Mouse (Mus musculus): Measurements from ENCODE around the gene Fry. TPM values are rescaled to one million over a fixed set of nuclear protein-coding genes. Genes with fewer than 3 reads are reported as not detected.
"Not testable (repeated sequence)": the region's sequence is repeated elsewhere in the genome, so short reads cannot be mapped to it uniquely, and the experiment has no call there.

The Fry gene
- polyA plus RNA-seq, 1 experiment from 2014 or later = 43.4 TPM

DNA sequence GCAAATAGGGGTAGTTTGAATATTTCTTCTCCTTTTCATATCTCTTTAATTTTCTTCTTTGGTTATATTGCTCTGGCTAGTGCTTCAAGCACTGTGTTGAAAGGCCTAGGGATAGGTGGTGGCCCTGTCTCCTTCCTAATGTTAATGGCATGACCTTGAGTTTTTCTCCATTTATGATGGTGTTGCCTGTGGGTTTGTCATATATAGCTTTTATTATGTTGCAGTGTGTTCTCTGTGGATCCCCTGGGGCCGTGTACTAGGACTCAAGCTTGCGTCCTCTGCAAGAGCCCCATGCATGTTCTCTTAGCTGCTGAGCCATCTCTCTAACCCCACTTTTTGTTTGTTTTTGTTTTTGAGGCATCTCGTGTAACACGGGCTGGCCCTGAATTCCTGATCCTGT is 358.9 kb downstream of the Fry start:
- Histone ChIP-seq H3K36me3 (ENCODE audit: control insufficient read depth, insufficient read depth, low read length) (peaks cover 30% of the 10 kb centered on the region), H3K4me1 (ENCODE audit: control insufficient read depth, insufficient read depth, low read depth, low read length) (no peaks in the 10 kb centered on the region), H3K4me3 (ENCODE audit: low read length) (no peak overlapping the region), H3K27me3 (replicated peaks; ENCODE audit: control insufficient read depth, insufficient read depth, low read length) (no peaks in the 10 kb centered on the region), H3K4me2 (ENCODE audit: low read length) (no peak overlapping the region), H3K27ac (ENCODE audit: low read depth, low read length) (no peak overlapping the region), H3K9ac (ENCODE audit: low read depth, low read length) (no peak overlapping the region), H3K9me3 (ENCODE audit: control insufficient read depth, low read length) (no peaks in the 10 kb centered on the region)
- no peak for ATAC-seq
- WGBS = 81% methylated on average over 4 of the region's 4 CpGs

DNA sequence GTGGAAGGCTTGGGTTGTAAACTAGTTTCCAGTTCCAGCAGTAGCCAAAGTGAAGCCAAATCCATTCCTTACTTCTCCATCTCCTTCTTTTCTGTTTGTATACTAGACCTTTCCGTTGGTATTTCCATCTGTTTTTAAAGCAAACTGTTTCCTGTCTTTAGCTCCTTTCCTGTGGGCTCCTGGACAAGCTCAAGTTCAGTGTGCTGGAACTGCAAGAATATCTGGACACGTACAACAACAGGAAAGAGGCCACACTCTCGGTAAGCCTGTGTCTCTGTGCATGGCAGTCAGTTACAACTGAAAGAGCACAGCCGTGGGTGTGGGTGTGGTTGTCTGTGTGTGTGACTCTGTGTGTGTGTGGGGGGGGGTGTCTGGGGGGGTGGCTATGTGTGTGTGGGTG is 360.2 kb downstream of the Fry start:
- Histone ChIP-seq H3K4me3 (ENCODE audit: low read length) (no peak overlapping the region), H3K4me1 (ENCODE audit: control insufficient read depth, insufficient read depth, low read depth, low read length) (no peaks in the 10 kb centered on the region), H3K27ac (ENCODE audit: low read depth, low read length) (no peak overlapping the region), H3K36me3 (ENCODE audit: control insufficient read depth, insufficient read depth, low read length) (peaks cover 31% of the 10 kb centered on the region), H3K9ac (ENCODE audit: low read depth, low read length) (no peak overlapping the region), H3K9me3 (ENCODE audit: control insufficient read depth, low read length) (no peaks in the 10 kb centered on the region), H3K27me3 (replicated peaks; ENCODE audit: control insufficient read depth, insufficient read depth, low read length) (no peaks in the 10 kb centered on the region), H3K4me2 (ENCODE audit: low read length) (no peak overlapping the region)
- ATAC-seq = no peak
- WGBS = 79% methylated on average over 4 of the region's 4 CpGs

DNA sequence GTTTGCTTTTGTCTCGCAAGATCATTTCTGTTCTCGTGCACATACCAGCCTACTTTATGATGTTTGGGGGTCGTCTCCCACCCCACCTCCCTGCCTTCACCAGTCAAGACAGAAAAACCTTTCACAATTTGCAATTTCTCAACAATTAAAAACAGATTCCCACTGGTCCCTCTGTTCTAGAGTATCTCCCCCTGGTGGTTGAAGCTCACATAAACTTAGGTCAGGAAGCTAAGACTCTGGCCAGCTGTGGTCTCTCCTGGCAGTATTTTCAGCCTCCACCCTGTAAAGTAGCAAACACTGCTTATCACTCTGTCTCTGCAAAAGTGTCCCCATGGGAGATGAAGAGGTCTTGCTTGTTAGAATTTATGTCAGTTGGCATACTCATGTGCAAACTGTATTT is 366.8 kb downstream of the Fry start:
- 84% methylated on average over 3 of the region's 3 CpGs for WGBS
- H3K9me3 ChIP-seq (ENCODE audit: control insufficient read depth, low read length) = no peaks in the 10 kb centered on the region
- H3K27ac ChIP-seq (ENCODE audit: low read depth, low read length) = no peak overlapping the region
- H3K4me3 ChIP-seq (ENCODE audit: low read length) = no peak overlapping the region
- ATAC-seq = no peak
- H3K36me3 ChIP-seq (ENCODE audit: control insufficient read depth, insufficient read depth, low read length) = peaks cover 26% of the 10 kb centered on the region
- no peaks in the 10 kb centered on the region for H3K4me1 ChIP-seq (ENCODE audit: control insufficient read depth, insufficient read depth, low read depth, low read length)
- no peaks in the 10 kb centered on the region for H3K27me3 ChIP-seq (replicated peaks; ENCODE audit: control insufficient read depth, insufficient read depth, low read length)
- no peak overlapping the region for H3K9ac ChIP-seq (ENCODE audit: low read depth, low read length)
- H3K4me2 ChIP-seq (ENCODE audit: low read length) = no peak overlapping the region

DNA sequence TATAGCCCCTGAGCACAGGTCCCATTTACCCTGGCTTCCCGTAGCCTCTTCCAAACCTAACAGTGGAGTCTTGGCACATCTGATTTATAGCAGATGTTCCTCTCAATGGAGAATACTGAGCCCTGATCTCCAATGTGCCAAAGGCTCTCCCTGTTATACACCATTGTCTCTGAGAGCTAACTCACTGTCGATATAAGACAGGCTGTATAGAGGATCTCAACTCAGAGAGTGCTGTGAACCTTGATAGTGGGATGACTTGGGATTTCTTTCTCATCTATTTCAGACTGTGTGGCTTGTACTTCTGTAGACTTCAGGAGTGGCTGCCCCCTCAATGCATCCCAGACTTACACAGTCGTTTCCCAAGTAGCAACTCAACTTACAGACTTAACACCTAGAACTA is 371.8 kb downstream of the Fry start:
- H3K9ac ChIP-seq (ENCODE audit: low read depth, low read length) = no peak overlapping the region
- no peak for ATAC-seq
- no peak overlapping the region for H3K27ac ChIP-seq (ENCODE audit: low read depth, low read length)
- no peaks in the 10 kb centered on the region for H3K4me1 ChIP-seq (ENCODE audit: control insufficient read depth, insufficient read depth, low read depth, low read length)
- 0 out of 2 replicates have a peak, but pooled peaks cover 2% of the 10 kb centered on the region for H3K9me3 ChIP-seq (ENCODE audit: control insufficient read depth, low read length)
- WGBS = 85% methylated on average over 3 of the region's 3 CpGs
- H3K27me3 ChIP-seq (replicated peaks; ENCODE audit: control insufficient read depth, insufficient read depth, low read length) = no peaks in the 10 kb centered on the region
- peaks cover 11% of the 10 kb centered on the region for H3K36me3 ChIP-seq (ENCODE audit: control insufficient read depth, insufficient read depth, low read length)
- no peak overlapping the region for H3K4me2 ChIP-seq (ENCODE audit: low read length)
- no peak overlapping the region for H3K4me3 ChIP-seq (ENCODE audit: low read length)

DNA sequence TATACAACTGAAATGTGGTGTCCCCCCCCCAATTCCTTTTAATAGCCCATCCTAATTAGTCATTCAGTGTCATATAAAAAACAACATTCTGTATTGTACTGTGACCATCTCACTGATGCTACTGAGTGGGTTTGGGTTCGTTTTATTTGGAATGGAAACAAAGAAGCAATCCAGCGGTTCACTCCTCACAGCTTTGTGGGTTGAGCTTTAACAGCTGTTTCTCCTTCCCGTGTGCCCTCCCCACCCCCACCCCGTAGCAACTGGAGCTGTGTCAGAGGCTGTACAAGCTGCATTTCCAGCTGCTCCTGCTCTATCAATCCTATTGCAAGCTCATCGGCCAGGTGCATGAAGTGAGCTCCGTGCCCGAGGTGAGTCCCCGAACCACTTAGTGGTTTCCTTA is 372.4 kb downstream of the Fry start:
- no peak overlapping the region for H3K27ac ChIP-seq (ENCODE audit: low read depth, low read length)
- H3K36me3 ChIP-seq (ENCODE audit: control insufficient read depth, insufficient read depth, low read length) = peaks cover 16% of the 10 kb centered on the region
- H3K4me2 ChIP-seq (ENCODE audit: low read length) = no peak overlapping the region
- WGBS = 75% methylated on average over 8 of the region's 8 CpGs
- H3K4me3 ChIP-seq (ENCODE audit: low read length) = no peak overlapping the region
- H3K4me1 ChIP-seq (ENCODE audit: control insufficient read depth, insufficient read depth, low read depth, low read length) = no peaks in the 10 kb centered on the region
- no peak for ATAC-seq
- H3K9me3 ChIP-seq (ENCODE audit: control insufficient read depth, low read length) = 0 out of 2 replicates have a peak, but pooled peaks cover 2% of the 10 kb centered on the region
- H3K27me3 ChIP-seq (replicated peaks; ENCODE audit: control insufficient read depth, insufficient read depth, low read length) = no peaks in the 10 kb centered on the region
- no peak overlapping the region for H3K9ac ChIP-seq (ENCODE audit: low read depth, low read length)

DNA sequence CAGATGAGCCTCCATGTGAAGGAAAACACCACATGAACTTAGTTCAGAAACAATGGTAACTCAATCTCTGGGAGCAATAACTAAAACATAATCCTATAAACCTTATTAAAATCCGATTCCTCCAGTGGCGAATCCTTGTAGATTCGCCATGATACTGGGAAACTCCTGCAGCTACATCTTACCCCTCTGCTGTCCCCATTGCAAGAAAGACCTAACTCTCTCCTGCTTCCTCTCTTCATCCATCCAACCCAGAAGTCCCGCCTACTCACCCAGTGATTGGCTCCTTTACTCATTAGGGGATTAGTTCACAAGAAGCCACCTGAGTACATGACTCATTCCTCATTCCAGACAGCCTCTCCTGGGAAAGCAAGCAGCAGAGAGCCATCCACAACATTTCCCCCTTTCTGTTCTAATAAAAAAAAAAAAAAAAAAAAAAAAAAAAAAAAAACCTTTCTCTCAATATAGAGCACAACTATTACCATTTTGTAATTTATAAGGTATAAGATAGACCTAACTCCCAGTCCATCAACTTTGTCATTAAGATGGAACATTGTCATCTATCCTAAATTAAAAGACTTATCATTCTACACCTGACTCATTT is 373.2 kb downstream of the Fry start:
- ATAC-seq; H3K27me3 ChIP-seq (replicated peaks; ENCODE audit: control insufficient read depth, insufficient read depth, low read length); H3K4me2 ChIP-seq (ENCODE audit: low read length); H3K27ac ChIP-seq (ENCODE audit: low read depth, low read length); H3K4me1 ChIP-seq (ENCODE audit: control insufficient read depth, insufficient read depth, low read depth, low read length); H3K9me3 ChIP-seq (ENCODE audit: control insufficient read depth, low read length); H3K4me3 ChIP-seq (ENCODE audit: low read length); H3K9ac ChIP-seq (ENCODE audit: low read depth, low read length): not testable (repeated sequence)
- 90% methylated on average over 4 of the region's 4 CpGs for WGBS
- H3K36me3 ChIP-seq (ENCODE audit: control insufficient read depth, insufficient read depth, low read length) = peaks cover 21% of the 10 kb centered on the region

DNA sequence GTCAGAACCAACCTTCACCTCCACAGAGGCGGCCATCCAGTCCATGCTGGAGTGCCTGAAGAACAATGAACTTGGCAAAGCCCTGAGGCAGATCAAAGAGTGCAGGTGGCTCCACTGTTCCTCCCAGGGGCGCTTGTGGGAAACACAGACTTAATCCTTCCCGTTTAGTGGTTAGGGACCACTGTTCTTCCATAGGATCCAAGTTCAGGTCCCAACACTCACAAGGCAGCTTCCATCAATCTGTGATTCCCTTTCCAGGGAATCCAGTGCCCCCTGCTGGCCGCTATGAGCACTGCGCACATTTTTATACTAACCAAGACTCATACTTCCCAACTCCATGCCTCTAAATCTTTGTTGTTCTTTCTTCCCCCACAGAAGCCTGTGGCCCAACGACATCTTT is 377.3 kb downstream of the Fry start:
- Histone ChIP-seq H3K4me3 (ENCODE audit: low read length) (no peak overlapping the region), H3K9ac (ENCODE audit: low read depth, low read length) (no peak overlapping the region), H3K27ac (ENCODE audit: low read depth, low read length) (no peak overlapping the region), H3K4me1 (ENCODE audit: control insufficient read depth, insufficient read depth, low read depth, low read length) (no peaks in the 10 kb centered on the region), H3K36me3 (ENCODE audit: control insufficient read depth, insufficient read depth, low read length) (peaks cover 21% of the 10 kb centered on the region), H3K27me3 (replicated peaks; ENCODE audit: control insufficient read depth, insufficient read depth, low read length) (no peaks in the 10 kb centered on the region), H3K4me2 (ENCODE audit: low read length) (no peak overlapping the region), H3K9me3 (ENCODE audit: control insufficient read depth, low read length) (0 out of 2 replicates have a peak, but pooled peaks cover 2% of the 10 kb centered on the region)
- ATAC-seq = no peak
- 49% methylated on average over 6 of the region's 6 CpGs for WGBS

DNA sequence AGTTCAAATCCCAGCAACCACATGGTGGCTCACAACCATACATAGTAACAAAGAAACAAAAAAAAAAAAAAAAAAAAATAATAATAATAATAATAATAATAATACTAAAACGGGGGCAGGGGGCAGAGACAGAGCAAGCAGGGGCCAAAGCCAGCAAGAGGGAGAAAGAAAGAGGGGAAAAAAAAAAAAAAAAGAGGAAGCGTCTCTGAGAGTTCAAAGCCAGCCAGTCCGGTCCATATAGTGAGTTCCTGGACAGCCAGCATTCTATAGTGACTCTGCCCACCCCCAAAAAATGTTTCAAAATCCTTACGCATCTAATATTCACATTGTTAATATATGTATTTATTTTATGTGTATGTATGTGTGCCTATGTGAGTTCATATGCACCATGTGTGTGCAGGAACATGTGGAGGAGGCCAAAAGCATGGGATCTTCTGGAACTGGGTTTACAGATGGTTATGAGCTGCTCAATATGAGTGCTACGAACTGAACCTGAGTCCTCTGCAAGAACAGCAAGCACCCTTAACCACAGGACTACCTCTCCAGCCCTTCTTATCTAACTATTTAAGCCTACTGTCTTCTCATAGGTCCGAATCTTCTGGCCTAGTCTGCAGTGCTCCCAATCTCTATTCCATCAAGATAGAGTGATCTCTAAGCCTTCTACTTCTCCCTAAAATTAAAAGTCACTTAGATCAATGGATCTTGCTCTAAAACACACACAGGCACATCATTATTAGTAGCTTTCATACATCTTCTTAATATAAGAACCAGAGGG is 392.2 kb downstream of the Fry start:
- Histone ChIP-seq H3K27ac (ENCODE audit: low read depth, low read length) (no peak overlapping the region), H3K4me3 (ENCODE audit: low read length) (no peak overlapping the region), H3K4me1 (ENCODE audit: control insufficient read depth, insufficient read depth, low read depth, low read length) (no peaks in the 10 kb centered on the region), H3K27me3 (replicated peaks; ENCODE audit: control insufficient read depth, insufficient read depth, low read length) (no peaks in the 10 kb centered on the region), H3K9me3 (ENCODE audit: control insufficient read depth, low read length) (no peaks in the 10 kb centered on the region), H3K9ac (ENCODE audit: low read depth, low read length) (no peak overlapping the region), H3K36me3 (ENCODE audit: control insufficient read depth, insufficient read depth, low read length) (no peaks in the 10 kb centered on the region), H3K4me2 (ENCODE audit: low read length) (no peak overlapping the region)
- ATAC-seq = no peak
- WGBS = 82% methylated on average over 6 of the region's 6 CpGs

DNA sequence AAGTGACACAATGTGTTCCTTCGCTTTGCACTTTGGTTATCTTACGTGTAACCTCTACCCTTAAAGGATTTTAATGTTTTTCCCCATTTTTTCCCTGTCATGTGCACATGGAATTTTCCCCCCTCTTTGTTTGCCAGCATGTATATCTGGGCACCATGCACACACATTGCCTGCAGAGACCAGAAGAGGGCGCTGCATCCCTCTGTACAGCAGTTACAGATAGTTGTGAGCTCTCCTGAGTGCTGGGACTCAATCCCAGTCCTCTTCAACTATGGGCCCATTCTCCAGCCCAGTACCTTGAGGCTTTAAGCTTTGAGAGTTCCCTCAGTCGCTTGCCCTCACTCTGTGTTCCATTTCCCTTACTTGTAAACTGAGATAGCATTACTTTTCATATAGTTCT is 394.8 kb downstream of the Fry start:
- H3K27ac ChIP-seq (ENCODE audit: low read depth, low read length) = no peak overlapping the region
- no peak for ATAC-seq
- WGBS = 80% methylated on average over 4 of the region's 4 CpGs

More for the DNA sequence above, 394.8 kb downstream of the Fry start:
- Histone ChIP-seq H3K4me1 (ENCODE audit: control insufficient read depth, insufficient read depth, low read depth, low read length) (no peaks in the 10 kb centered on the region), H3K9me3 (ENCODE audit: control insufficient read depth, low read length) (no peaks in the 10 kb centered on the region), H3K4me3 (ENCODE audit: low read length) (no peak overlapping the region), H3K4me2 (ENCODE audit: low read length) (no peak overlapping the region), H3K36me3 (ENCODE audit: control insufficient read depth, insufficient read depth, low read length) (no peaks in the 10 kb centered on the region), H3K9ac (ENCODE audit: low read depth, low read length) (no peak overlapping the region), H3K27me3 (replicated peaks; ENCODE audit: control insufficient read depth, insufficient read depth, low read length) (no peaks in the 10 kb centered on the region)
